Mouse (Mus musculus) kidney, adult 8-10 months (tissue): ENCODE data around the gene Gm37240.

Experiments used
- DNase-seq, 2 experiments: peaks; one replicate each; pipeline ENCODE4 v3.0.0; 2022

The Gm37240 gene

GRCm38 (mm10) chr3:85746116-85746515 is 141.2 kb downstream of the Gm37240 start:
- no peak for DNase-seq

DNA sequence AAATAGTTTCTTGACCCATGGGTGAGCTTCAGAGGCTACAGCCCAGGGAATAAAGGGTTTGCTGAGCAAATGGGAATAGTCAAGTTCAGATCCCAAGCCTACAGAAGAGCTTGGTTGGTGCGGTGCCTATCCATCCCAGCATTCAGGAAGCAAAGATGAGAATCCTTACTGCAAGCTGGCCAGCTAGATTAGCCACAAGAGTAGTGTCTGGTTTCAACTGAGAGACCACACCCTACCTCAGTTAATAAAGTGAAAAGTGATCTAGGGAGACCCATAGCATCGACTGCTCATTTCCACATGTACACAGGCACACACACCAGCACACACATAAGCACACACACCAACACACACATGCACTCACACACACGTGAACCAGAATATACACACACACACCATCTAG is 145.6 kb downstream of the Gm37240 start:
- DNase-seq: no peak

DNA sequence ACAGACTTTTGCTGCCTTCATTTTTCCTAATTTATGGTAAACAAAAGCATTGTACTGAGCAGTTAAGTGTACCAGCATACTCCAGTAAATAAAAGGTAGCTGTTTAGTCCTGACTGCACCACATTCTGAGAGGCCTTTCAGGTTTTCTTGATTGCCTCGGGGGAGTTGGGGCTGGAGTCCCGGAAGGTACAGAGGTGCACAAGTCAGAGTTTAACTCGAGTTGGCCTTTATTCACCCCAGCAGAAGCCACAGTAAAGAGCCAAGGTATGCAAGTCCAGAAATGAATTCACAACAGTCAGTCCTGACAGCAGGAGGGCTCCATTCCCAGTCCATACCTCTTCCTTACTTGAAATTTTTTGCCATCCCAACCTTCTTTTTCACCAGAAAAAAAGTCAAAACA is 148.7 kb downstream of the Gm37240 start:
- peak; percentile 23 to 48 for DNase-seq

GRCm38 (mm10) chr3:85733939-85734729 is 153.2 kb downstream of the Gm37240 start:
- no peak for DNase-seq

DNA sequence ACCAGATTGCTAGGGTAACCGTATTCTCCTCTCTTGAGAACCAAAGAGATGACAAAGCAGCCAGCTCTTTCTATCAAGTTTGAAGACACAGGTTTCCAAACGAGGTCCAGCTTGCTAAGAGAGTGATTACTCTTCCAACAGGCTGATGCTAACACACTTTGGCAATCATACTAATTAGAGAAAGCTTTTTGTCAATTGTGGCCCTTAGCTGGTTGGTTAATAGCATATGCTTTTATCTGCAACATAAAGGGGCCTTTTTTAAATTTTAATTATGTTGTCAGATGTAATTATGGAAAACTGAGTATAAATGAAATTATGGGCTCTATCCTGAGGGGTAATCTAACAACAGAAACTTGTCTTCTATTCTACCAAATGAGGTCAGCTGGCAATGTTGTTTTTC is 160.1 kb downstream of the Gm37240 start:
- no peak for DNase-seq

- no peak for DNase-seq
Measured at GRCm38 (mm10) chr3:85725971-85726370, 161.3 kb downstream of the Gm37240 start.

DNA sequence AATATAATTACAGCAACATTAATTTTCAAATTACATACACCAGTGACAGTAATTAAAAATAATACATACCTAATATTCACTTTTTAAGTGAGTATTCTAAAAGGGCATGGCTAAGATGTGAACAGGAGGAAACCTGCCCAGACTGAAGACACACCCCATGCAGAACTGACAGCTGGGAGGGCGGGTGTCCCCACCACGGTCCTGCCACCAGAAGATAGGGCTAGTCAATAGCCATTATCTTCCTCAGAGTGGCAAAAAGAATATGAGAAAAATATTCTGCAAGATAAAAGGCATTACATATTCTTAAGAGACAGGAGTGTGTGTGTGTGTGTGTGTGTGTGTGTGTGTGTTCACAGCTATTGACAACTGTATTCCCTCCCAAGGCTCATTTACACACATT is 162.2 kb downstream of the Gm37240 start:
- no peak for DNase-seq

GRCm38 (mm10) chr3:85722581-85722980 is 164.7 kb downstream of the Gm37240 start:
- no peak for DNase-seq

DNA sequence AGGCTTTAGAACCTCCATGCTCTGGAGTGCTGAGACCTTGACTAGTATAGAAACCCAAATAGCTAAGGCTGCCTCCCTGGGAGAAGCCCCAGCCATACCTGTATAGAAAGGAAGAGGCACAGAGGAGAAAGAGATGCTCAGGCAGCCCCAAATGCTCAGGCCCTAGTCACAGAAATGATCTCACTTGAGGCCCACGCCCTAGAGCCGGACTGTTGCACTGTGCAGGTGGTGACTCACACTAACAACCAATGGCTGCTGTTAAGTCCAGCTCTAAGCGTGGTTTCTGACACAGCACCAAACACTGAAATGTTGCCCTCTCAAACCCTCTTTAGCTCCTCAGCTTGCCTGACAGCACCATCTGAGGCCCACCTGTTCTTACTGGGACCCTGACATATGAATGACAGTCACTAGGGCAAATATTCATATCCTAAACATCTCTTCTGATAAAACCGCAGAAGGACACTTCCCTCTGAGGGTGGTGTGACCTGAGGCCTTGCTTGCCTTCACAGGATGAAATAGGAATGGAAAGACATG is 171.5 kb downstream of the Gm37240 start:
- no peak for DNase-seq

DNA sequence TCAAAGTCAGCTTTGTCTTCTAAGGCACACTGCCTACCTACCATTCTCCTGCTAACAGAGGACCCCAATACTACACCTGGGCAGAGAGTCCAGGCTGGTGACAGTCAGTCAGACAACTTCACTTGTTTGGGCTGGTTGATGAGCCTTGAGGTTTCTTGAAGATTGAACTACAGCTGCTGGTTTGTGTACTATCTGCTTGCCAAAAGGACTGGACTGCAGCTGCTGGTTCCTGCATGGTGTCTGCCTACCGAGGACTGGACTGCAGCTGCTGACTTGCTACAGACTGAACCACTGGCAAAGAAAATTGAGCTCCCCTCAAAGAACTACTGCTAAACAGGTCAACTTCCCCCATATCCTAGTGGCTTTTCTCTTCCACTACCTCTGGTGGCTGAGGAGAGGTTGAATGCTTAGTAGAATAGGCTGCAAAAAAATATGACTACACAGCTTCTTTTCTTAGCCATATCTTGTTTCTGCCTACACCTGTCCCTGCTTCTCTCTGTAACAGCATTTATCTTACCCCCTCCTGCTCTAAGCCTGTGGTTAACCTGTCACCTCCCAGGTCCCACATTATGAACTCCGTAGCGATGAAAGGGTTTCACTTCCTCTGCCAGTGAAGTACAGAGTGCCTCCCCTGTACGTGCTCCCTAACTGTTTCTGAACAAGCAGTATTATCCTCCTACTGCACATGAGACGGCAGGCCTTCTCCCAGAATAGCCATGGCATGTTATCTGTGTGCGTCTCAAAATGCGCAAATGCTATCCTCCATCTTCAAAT is 173.2 kb downstream of the Gm37240 start:
- DNase-seq: no peak

GRCm38 (mm10) chr3:85710695-85711094 is 176.6 kb downstream of the Gm37240 start:
- no peak for DNase-seq

DNA sequence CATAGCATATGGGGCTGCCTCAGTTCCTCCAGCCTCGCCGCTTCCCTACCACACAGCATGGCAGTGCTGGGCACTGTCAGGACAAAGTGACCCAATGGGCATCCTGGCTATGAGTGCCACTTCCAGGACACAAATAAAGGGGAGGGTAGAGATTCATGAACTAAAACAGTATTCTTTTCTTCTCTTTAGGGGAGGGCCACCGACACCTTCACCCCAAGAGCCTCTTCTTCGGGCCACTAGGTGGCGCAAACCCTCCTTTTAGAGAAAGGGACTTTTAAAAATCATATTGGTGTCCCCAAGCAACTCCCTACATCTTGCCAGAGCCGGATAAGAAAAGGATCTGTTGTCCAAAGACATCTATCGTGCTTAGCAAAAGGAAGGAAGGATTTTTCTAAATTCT is 179.9 kb downstream of the Gm37240 start:
- peak in 1 of 2 experiments; percentile 56 for DNase-seq

GRCm38 (mm10) chr3:85703141-85703882 is 184.0 kb downstream of the Gm37240 start:
- no peak for DNase-seq

- DNase-seq: no peak
Measured at GRCm38 (mm10) chr3:85698496-85698895, 188.8 kb downstream of the Gm37240 start.

GRCm38 (mm10) chr3:85695056-85695455 is 192.3 kb downstream of the Gm37240 start:
- no peak for DNase-seq

DNA sequence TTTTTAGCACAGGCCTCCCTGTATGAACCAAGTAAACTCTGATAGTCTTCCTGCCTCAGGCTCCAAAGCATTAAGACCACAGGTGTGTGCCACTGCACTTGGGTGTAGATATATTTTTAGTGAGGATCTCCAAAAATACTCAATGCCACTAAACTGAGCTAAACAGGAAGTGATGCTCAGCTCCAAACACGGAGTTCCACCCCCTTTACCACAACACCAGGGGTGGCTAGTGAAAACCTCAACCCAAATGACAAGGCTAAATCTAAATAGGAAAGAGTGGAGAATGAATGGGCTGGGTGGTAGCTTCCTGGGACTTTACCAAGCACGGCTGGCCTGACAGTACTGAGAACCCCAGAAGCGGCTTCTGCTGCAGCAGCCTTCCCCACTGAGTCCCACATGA is 194.3 kb downstream of the Gm37240 start:
- DNase-seq: no peak

- peak; percentile 16 to 17 for DNase-seq
Measured at GRCm38 (mm10) chr3:85691134-85691533, 196.2 kb downstream of the Gm37240 start.

GRCm38 (mm10) chr3:85688341-85688740 is 199.0 kb downstream of the Gm37240 start:
- DNase-seq: no peak

GRCm38 (mm10) chr3:85685271-85685670 is 202.0 kb downstream of the Gm37240 start:
- no peak for DNase-seq

DNA sequence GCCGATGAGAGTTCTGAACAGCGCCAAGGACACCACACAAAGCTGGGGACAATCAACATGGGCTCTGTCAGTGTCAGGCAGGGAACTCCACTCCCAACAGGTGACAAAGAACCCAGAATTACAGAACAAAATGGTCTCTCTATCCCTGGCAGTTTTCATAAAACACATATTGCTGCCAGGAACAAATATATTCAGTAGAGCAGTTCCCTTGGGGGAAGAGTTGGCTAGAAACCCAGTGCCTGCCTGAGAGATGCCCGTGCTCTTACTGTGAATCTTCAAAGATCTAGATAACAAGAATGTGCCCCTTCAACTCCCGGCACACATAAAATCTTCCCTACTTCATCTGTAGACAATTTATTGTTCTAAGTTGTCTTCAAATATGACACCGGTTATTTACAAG is 203.7 kb downstream of the Gm37240 start:
- no peak for DNase-seq

GRCm38 (mm10) chr3:85681136-85681535 is 206.2 kb downstream of the Gm37240 start:
- no peak for DNase-seq

DNA sequence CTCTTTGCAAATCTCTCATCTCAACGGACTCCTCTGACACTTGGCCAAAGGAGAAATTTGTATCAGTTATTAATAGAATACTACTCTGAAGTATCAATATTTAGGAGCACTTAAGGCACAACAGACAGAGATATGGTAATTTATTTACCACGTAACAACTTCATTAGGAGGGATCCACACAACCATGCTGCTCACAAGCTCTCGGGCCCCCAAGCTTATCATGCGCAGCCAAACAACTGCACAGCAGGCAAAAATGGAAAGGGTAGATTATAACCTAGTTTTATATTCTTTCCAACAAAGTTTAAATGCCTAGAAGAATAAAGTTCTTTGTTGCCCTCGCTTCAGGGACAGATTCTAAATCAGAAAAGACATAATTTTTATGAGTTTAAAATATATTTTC is 207.4 kb downstream of the Gm37240 start:
- DNase-seq: no peak

DNA sequence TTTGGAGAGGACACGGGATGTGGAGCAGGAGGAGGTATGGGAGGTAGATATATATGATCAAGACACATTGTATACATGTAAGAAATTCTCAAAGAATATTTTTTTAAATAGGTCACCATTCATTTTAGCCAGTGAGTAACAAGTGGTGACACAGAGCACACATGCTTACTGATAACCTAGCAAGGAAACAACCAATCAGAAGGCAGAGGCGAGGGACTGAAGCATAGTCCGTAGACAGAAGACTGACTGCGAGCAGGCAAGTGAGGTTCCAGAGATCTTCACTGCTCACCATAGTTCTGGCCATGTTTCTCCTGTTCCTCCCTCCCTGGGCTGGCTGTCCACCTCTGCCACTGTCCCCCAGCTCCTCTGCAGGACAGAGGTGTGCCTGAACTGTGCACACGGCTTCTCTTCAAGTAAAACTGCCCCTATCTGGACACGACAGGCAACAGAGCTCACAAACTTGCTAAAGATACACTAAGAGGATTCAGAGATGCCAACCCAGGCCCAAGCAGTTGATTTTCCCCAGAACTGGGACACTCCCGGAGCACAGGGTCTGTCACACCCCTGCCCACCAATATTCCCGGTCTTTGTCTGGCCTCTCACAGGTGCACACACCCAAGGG is 207.9 kb downstream of the Gm37240 start:
- DNase-seq: no peak
